Mouse (Mus musculus) thymus, adult 2 months (tissue): ENCODE measurements around the gene Rassf8.

Source experiments
- CTCF ChIP-seq: fragments of 200-500 bp; IDR thresholded peaks from 2 replicates; pipeline ENCODE4 v1.5.1; 2012; ENCODE audit warnings: mild to moderate bottlenecking, control low read depth, low read length, moderate library complexity, borderline replicate concordance; ENCODE audit not compliant: control insufficient read depth, poor library complexity, insufficient read depth; ENCODE audit errors: extremely low read depth
- POLR2A ChIP-seq: fragments of 200-500 bp; IDR thresholded peaks from 2 replicates; pipeline ENCODE4 v1.6.1; 2012; ENCODE audit warnings: mild to moderate bottlenecking, low read length, control low read depth, moderate library complexity; ENCODE audit not compliant: control insufficient read depth, poor library complexity, insufficient read depth; ENCODE audit errors: extremely low read depth

DNA sequence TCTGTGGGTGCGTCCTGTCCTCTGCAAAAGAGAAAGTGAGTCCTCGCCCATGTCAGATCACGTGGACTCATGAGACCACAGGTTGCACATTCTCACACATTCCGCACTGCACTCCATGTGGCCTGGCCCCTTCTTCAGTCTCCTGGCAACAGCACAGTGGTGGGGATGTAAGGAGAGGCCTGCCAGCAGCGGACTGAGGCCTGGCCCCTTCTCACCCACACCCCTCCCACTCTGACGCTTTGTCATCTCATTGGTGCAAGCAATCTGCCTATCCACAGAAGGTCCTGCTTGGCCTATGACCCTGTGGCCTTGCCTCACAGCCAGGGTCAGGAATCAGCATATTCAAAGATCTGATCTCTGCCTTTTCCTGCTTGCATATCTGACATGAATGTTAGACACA, 76.6 kb downstream of the Rassf8 start:
- TF ChIP-seq CTCF (no peak), POLR2A (no peak)
